Mouse (Mus musculus): ENCODE results near the gene Eif4g3. TPM values are rescaled to one million over a fixed set of nuclear protein-coding genes. Genes with fewer than 3 reads are reported as not detected.
"Not testable (repeated sequence)": the region's sequence is repeated elsewhere in the genome, so short reads cannot be mapped to it uniquely, and the experiment has no call there.

Gene Eif4g3
- polyA plus RNA-seq, 1 experiment from 2014 or later = 25.1 TPM

DNA sequence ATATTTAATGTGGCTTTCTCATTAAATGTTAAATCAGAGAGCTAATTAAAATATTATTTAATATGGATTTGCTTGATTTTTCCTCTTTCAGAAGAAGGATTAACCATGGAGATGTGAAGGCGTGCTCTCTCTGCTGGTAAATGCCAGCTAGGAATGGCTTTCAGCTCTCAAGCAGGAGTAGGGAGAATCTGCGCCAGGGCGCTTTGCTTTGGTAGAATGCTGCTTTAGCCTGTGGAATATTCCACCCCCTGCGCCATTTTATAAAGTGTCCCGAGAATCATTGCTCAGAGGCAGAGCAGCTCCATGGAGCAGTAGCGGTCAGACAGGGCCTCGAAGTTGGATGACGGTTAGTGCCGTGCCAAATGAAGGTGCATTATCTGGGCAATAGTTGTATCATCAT lies 58.7 kb downstream of the Eif4g3 start:
- Histone ChIP-seq H3K27ac (no peak overlapping the region), H3K9me3 (no peaks in the 10 kb centered on the region), H3K27me3 (replicated peaks) (no peaks in the 10 kb centered on the region), H3K4me1 (replicated peaks) (no peaks in the 10 kb centered on the region), H3K4me3 (replicated peaks) (no peak overlapping the region), H3K4me2 (replicated peaks) (no peak overlapping the region), H3K9ac (no peak overlapping the region), H3K36me3 (peaks cover 3% of the 10 kb centered on the region; the same call in 1 of the 2 replicates)
- ATAC-seq = no peak
- 96% methylated on average over 9 of the region's 9 CpGs for WGBS

DNA sequence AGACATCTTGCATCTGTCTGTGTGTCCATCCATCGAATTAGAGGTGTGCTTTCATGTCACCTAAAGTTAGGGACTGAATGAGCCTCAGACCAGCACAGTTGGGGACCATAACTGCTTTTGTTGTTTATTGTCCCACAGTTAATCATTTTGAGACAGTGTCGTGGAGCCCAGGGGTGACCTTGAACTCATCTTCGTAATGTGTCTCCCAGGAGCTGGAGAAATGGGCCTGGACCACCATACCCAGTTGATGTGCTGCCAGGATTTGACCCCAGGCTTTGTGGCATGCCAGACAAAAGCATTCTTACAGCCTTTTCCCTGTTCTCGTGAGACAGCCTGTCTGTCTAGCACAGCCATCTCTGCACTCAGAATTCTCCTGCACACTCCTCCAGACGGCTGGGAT lies 63.8 kb downstream of the Eif4g3 start:
- Histone ChIP-seq H3K4me2 (replicated peaks) (no peak overlapping the region), H3K9ac (no peak overlapping the region), H3K27me3 (replicated peaks) (no peaks in the 10 kb centered on the region), H3K36me3 (peaks cover 5% of the 10 kb centered on the region; the same call in 1 of the 2 replicates), H3K4me3 (replicated peaks) (no peak overlapping the region), H3K4me1 (replicated peaks) (no peaks in the 10 kb centered on the region), H3K9me3 (no peaks in the 10 kb centered on the region), H3K27ac (no peak overlapping the region)
- 81% methylated on average over 5 of the region's 5 CpGs for WGBS
- no peak for ATAC-seq

DNA sequence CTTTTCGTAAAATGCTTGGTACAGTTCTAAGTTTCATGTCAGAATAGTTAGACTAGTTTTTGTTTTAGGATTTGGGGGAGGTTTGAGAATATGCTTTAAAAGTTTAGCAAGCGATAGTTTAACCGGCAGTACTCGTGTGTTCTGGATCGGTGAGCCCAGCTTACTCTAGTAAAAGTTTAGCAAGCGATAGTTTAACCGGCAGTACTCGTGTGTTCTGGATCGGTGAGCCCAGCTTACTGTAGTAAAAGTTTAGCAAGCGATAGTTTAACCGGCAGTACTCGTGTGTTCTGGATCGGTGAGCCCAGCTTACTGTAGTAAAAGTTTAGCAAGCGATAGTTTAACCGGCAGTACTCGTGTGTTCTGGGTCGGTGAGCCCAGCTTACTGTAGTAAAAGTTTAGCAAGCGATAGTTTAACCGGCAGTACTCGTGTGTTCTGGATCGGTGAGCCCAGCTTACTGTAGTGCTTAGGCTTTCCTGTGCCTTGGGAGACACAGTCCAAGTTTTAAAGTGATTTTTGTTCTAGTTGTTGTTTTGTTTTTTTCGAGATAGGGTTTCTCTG lies 64.5 kb downstream of the Eif4g3 start:
- H3K4me2 ChIP-seq (replicated peaks); H3K9me3 ChIP-seq; H3K4me3 ChIP-seq (replicated peaks); H3K36me3 ChIP-seq; H3K27ac ChIP-seq; ATAC-seq; H3K9ac ChIP-seq; H3K4me1 ChIP-seq (replicated peaks); H3K27me3 ChIP-seq (replicated peaks): not testable (repeated sequence)
- WGBS = 96% methylated on average over 22 of the region's 22 CpGs

DNA sequence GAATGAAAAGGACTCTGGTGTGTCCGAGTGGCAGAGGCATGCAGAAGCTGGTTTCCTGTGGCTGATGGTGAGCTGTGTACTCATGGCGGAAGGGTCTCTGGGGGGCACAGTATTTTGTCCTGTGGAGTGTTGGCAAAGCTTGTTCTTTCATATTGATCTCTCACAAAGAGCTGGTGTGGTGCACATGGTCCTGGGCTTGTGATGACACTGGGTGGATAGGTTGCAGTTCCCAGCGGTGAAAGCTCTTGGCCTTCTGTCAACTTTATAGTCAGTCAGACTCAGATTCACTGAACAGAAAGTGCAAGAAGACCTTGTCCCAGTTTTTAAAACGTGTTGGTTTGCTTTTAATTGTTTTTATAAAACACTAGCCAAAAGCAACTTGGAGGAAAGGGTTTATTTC lies 68.3 kb downstream of the Eif4g3 start:
- WGBS = 76% methylated on average over 4 of the region's 4 CpGs
- Histone ChIP-seq H3K9ac (no peak overlapping the region), H3K27me3 (replicated peaks) (no peaks in the 10 kb centered on the region), H3K36me3 (peaks cover 5% of the 10 kb centered on the region; the same call in 1 of the 2 replicates), H3K9me3 (no peaks in the 10 kb centered on the region), H3K4me3 (replicated peaks) (no peak overlapping the region), H3K4me1 (replicated peaks) (no peaks in the 10 kb centered on the region; the same call in 1 of the 2 replicates), H3K4me2 (replicated peaks) (no peak overlapping the region), H3K27ac (no peak overlapping the region)
- no peak for ATAC-seq

DNA sequence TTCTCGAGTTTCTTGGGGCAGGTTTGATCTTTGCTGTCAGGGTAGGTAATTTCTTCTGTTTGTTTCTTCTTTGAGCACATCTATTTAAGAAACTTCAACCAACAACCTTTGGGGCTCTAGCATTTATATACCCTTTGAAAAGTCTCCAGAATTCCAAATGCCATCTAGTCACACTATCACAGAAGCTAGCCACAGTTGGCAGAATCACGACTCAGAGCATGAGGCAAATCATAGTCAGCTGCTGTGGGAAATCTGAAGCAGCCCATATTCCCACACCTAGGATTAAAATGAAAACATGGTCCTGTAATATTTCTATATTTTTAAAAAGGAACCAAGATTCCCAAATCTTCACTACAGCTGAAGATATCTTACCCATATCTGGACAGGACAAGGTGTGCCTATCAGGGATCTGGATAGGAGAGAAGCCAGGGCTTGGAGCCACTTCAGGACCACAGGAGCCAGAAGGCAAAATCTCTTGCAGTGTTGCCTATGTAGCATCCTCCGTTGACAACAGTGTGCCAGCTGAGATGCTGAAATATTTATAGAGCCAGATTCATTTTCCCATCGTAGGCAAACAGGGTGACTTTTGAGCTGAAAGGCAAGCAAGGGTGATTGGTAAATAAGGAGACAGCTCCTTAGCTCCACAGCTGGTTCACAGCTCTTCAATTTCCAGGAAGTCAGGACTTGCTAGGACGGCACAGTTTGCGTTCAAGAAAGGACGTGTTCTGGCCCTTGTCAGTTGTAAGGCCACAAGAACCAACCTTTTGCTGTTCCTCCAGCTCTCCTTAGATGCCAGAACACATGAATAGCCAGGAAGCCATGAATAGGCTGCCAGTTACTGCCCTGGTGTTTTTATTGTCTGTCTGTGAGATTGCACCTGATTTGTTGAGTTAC lies 70.8 kb downstream of the Eif4g3 start:
- WGBS = 78% methylated on average over 7 of the region's 7 CpGs
- H3K4me3 ChIP-seq (replicated peaks) = no peak overlapping the region
- H3K9ac ChIP-seq = no peak overlapping the region

DNA sequence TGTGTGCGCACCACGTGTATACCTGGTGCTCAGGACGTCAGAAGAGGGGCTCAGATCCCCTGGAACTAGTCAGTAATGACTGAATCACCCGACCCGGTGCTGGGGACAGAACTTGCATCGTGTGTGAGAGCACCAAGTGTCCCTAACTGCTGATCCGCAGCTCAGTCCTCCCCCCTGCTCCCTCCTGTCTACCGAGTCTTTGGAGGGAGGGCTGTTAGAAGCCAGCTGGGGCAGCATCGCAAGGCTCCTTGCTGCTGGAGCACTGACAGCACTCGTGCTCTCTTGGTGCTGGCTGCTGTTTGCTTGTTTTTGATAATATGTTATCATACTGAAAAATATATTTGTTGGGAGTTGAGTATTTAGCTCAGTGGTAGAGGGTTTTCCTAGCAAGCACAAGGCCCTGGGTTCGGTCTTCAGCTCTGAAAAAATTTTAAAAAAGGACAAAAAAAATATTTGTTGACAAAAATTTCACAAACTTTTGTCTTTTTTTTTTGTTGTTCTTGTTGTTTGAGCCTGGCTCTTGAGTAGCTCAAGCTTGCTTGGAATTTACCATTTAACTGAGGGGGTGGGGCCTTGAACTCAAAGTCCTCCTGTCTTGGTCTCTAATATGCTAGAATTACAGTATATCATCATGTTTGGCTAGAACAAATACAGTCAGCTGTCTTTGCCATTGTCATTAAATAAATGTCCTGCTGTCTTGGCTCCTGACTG lies 72.2 kb downstream of the Eif4g3 start:
- no peak overlapping the region for H3K27ac ChIP-seq
- H3K4me2 ChIP-seq (replicated peaks) = no peak overlapping the region
- H3K27me3 ChIP-seq (replicated peaks) = no peaks in the 10 kb centered on the region
- 77% methylated on average over 11 of the region's 11 CpGs for WGBS
- ATAC-seq = no peak
- H3K9ac ChIP-seq = no peak overlapping the region
- H3K4me3 ChIP-seq (replicated peaks) = no peak overlapping the region
- no peaks in the 10 kb centered on the region for H3K9me3 ChIP-seq
- peaks cover 10% of the 10 kb centered on the region; the same call in 1 of the 2 replicates for H3K36me3 ChIP-seq
- H3K4me1 ChIP-seq (replicated peaks) = peaks cover 4% of the 10 kb centered on the region; the same call in 1 of the 2 replicates

More for the DNA sequence above, 70.8 kb downstream of the Eif4g3 start:
- Histone ChIP-seq H3K4me2 (replicated peaks) (no peak overlapping the region), H3K36me3 (peaks cover 10% of the 10 kb centered on the region; the same call in 1 of the 2 replicates), H3K4me1 (replicated peaks) (no peaks in the 10 kb centered on the region; the same call in 1 of the 2 replicates), H3K27me3 (replicated peaks) (no peaks in the 10 kb centered on the region), H3K27ac (no peak overlapping the region), H3K9me3 (no peaks in the 10 kb centered on the region)
- no peak for ATAC-seq

DNA sequence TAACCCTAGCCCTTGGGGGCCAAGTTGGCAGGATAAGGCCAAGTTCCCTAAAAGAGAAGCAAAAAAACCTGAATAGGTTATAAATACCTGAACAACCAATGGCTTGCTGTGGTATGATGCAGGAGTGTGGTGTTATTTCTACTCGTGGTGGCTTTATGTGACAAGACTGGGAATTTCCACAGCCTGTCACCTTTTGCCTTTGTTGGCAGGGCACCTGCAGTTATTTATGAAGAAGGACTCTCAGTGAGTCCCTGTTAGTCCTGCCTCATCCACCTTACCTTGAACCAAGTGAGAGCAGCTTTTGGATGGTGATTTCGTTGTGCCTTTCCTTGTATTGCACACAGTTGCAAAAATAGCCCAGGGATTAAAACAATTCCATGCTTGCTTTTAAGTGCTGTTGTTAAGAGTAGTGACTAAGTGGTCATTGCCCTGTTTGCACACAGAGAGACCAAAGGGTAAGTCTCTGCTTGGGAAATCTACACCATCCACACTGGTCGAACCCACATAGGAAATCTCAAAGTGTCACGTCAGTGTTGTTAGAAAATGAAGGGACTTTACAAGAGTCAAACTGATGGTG lies 72.9 kb downstream of the Eif4g3 start:
- Histone ChIP-seq H3K27me3 (replicated peaks) (no peaks in the 10 kb centered on the region), H3K4me3 (replicated peaks) (no peak overlapping the region), H3K36me3 (peaks cover 10% of the 10 kb centered on the region; the same call in 1 of the 2 replicates), H3K4me2 (replicated peaks) (no peak overlapping the region), H3K27ac (no peak overlapping the region), H3K4me1 (replicated peaks) (peaks cover 4% of the 10 kb centered on the region; the same call in 1 of the 2 replicates), H3K9me3 (no peaks in the 10 kb centered on the region), H3K9ac (no peak overlapping the region)
- no peak for ATAC-seq
- WGBS = 74% methylated on average over 4 of the region's 4 CpGs

DNA sequence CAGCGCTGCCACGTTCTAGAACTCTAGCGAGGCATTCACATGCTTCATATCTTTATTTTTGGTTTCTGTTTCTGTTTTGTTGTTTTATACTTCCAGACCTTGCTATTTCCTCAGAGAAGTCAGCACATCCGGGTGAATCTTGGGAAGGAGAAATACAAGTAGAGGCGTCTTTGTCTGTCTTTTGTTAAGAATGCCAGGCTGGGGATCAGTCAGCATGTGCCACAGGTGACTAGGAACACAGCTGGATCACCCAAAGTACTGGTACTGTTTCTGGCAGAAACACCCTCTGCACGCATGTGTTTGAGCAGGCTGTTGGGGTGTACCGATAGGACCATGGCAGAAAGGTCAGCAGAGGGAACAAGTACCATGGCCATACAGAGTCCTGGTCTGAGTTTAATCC lies 73.6 kb downstream of the Eif4g3 start:
- no peak overlapping the region for H3K4me2 ChIP-seq (replicated peaks)
- no peak overlapping the region for H3K27ac ChIP-seq
- peaks cover 10% of the 10 kb centered on the region; the same call in 1 of the 2 replicates for H3K36me3 ChIP-seq
- WGBS = 90% methylated on average over 7 of the region's 7 CpGs
- no peaks in the 10 kb centered on the region for H3K27me3 ChIP-seq (replicated peaks)
- H3K4me3 ChIP-seq (replicated peaks) = no peak overlapping the region
- no peak overlapping the region for H3K9ac ChIP-seq
- peaks cover 4% of the 10 kb centered on the region; the same call in 1 of the 2 replicates for H3K4me1 ChIP-seq (replicated peaks)
- no peaks in the 10 kb centered on the region for H3K9me3 ChIP-seq
- no peak for ATAC-seq

DNA sequence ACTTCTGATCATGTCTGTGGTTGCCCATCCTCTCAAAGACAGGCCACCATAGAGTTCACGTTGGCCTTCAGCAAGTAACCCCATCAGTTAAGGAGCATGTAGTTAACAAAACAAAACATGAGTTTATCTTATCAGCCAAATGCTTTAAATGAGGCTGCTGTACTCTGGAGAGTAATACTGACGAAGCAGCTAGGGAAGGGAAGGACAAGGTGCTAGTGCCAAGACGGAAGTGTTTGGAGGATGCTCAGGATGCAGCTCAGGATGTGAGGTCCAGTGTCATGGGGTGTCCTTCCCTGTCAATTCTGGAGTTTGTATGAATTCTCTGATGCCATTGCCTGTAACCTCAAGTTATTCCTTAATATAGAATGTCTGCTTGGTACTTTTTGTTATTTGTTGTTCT lies 75.0 kb downstream of the Eif4g3 start:
- WGBS = 71% methylated on average over 3 of the region's 3 CpGs
- Histone ChIP-seq H3K4me1 (replicated peaks) (peaks cover 4% of the 10 kb centered on the region; the same call in 1 of the 2 replicates), H3K27ac (no peak overlapping the region), H3K4me2 (replicated peaks) (no peak overlapping the region), H3K27me3 (replicated peaks) (no peaks in the 10 kb centered on the region), H3K4me3 (replicated peaks) (no peak overlapping the region), H3K36me3 (peaks cover 10% of the 10 kb centered on the region; the same call in 1 of the 2 replicates), H3K9ac (no peak overlapping the region), H3K9me3 (no peaks in the 10 kb centered on the region)
- ATAC-seq = no peak

DNA sequence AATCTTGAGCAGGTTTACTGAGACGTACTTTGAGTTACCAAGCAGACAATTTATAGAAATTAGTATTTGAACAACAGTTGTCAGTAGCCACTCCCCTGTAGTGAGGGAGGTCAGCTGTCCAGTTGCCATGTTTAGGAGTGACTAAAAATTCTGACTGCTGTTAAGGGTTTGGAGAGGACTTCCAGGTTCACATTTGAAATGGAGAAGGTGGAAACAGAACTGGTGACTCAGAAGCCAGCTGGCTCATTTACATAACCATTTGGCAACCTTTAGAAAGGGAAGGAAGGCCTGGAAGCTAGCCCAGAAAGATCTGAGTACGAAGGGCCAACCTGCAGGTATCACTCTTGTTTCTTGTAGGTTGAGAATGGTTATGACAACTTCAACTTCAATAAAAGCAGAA lies 75.8 kb downstream of the Eif4g3 start:
- H3K4me2 ChIP-seq (replicated peaks) = no peak overlapping the region
- ATAC-seq = no peak
- no peak overlapping the region for H3K4me3 ChIP-seq (replicated peaks)
- no peaks in the 10 kb centered on the region for H3K9me3 ChIP-seq
- H3K9ac ChIP-seq = no peak overlapping the region
- H3K27ac ChIP-seq = no peak overlapping the region
- 64% methylated on average over 2 of the region's 2 CpGs for WGBS
- no peaks in the 10 kb centered on the region for H3K27me3 ChIP-seq (replicated peaks)
- peaks cover 10% of the 10 kb centered on the region; the same call in 1 of the 2 replicates for H3K36me3 ChIP-seq
- H3K4me1 ChIP-seq (replicated peaks) = peaks cover 4% of the 10 kb centered on the region; the same call in 1 of the 2 replicates

DNA sequence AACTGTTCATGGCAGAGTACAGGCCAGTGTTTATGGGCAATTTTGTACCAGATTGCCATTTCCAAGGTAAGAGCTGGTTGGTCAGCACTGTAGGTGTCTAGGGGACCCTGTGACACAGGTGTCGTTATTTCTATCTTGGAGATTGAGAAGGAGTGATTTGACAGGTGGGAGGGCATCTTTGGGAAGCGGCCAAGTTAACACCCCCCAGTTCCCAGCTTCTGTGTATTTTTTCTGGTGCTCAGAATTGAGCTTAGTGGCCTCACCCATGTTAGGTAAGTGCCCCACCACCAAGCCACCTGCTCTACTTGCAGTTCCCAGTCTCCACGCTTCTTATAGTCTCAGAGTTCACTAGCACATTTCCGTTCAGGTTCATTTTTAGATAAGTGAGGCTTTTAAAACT lies 76.5 kb downstream of the Eif4g3 start:
- H3K27ac ChIP-seq = no peak overlapping the region

DNA sequence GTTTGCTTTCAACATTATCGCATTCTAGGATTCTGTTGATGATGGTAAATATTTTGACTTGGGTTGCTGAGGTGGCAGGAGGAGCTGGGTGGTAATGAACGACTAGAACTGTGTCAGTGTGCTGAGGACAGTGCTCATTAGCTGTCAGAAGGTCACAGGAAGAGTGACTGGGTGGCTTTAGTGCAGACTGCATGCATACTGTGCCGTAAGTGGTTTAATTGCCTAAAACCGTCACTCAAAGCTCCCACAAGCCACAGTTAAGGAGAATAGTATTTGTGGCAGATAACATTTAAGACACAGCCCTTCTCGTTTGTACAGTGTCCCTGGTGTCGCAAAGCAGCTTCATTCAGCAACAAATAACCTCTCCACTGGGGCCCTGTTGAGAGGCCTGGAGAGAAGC lies 78.7 kb downstream of the Eif4g3 start:
- no peak for ATAC-seq
- no peak overlapping the region for H3K4me3 ChIP-seq (replicated peaks)
- no peaks in the 10 kb centered on the region for H3K27me3 ChIP-seq (replicated peaks)
- peaks cover 9% of the 10 kb centered on the region; the same call in 1 of the 2 replicates for H3K36me3 ChIP-seq
- H3K4me1 ChIP-seq (replicated peaks) = 0 out of 2 replicates have a peak, but pooled peaks cover 4% of the 10 kb centered on the region
- H3K4me2 ChIP-seq (replicated peaks) = no peak overlapping the region
- 54% methylated on average over 6 of the region's 6 CpGs for WGBS
- H3K9ac ChIP-seq = no peak overlapping the region
- no peak overlapping the region for H3K27ac ChIP-seq
- no peaks in the 10 kb centered on the region for H3K9me3 ChIP-seq

More for the DNA sequence above, 76.5 kb downstream of the Eif4g3 start:
- peaks cover 4% of the 10 kb centered on the region; the same call in 1 of the 2 replicates for H3K4me1 ChIP-seq (replicated peaks)
- ATAC-seq = no peak; the same call in 1 of the 2 replicates
- no peaks in the 10 kb centered on the region for H3K9me3 ChIP-seq
- peaks cover 10% of the 10 kb centered on the region; the same call in 1 of the 2 replicates for H3K36me3 ChIP-seq
- no peak overlapping the region for H3K9ac ChIP-seq
- H3K4me3 ChIP-seq (replicated peaks) = no peak overlapping the region
- H3K4me2 ChIP-seq (replicated peaks) = no peak overlapping the region
- H3K27me3 ChIP-seq (replicated peaks) = no peaks in the 10 kb centered on the region
- WGBS = 70% methylated on average over 4 of the region's 4 CpGs
